Mouse (Mus musculus) lung, postnatal 0 days (tissue): Measurements from ENCODE around the gene H2afv. TPM values are rescaled to one million over a fixed set of nuclear protein-coding genes. Genes with fewer than 3 reads are reported as not detected.
A peak's percentile ranks its signal among the peaks of the same experiment; 100 is the strongest.

ENCODE experiments used
- ATAC-seq: fragments of 200-750 bp; cut with Nextera tagmentation; 2 replicates; pipeline ENCODE4 v1.8.0; 2017; ENCODE audit warnings: moderate library complexity
- DNase-seq: peaks from one replicate; pipeline ENCODE4 v3.0.0-alpha.2; 2016; ENCODE audit warnings: low spot score
- H3K27ac ChIP-seq: fragments of 300-500 bp; sonication (generic); 2 replicates; pipeline ENCODE4 v1.5.1; 2014; ENCODE audit warnings: antibody characterized with exemption, mild to moderate bottlenecking, low read length, mixed read lengths
- H3K27me3 ChIP-seq: fragments of 300-500 bp; sonication (generic); replicated peaks from 2 replicates; pipeline ENCODE4 v1.6.1; 2014; ENCODE audit warnings: low read length, mixed read lengths; ENCODE audit not compliant: insufficient read depth
- H3K36me3 ChIP-seq: fragments of 300-500 bp; sonication (generic); 2 replicates; pipeline ENCODE4 v1.6.1; 2014; ENCODE audit warnings: low read length, mixed read lengths; ENCODE audit not compliant: insufficient read depth
- H3K4me1 ChIP-seq: fragments of 300-500 bp; sonication (generic); 2 replicates; pipeline ENCODE4 v1.6.1; 2014; ENCODE audit warnings: antibody characterized with exemption, low read depth, low read length, mixed read lengths; ENCODE audit not compliant: insufficient read depth
- H3K4me2 ChIP-seq: fragments of 300-500 bp; sonication (generic); replicated peaks from 2 replicates; pipeline ENCODE4 v1.6.1; 2014; ENCODE audit warnings: low read depth, mild to moderate bottlenecking, low read length, moderate library complexity, mixed read lengths
- H3K4me3 ChIP-seq: fragments of 300-500 bp; sonication (generic); 2 replicates; pipeline ENCODE4 v1.5.1; 2014; ENCODE audit warnings: low read depth, low read length
- H3K9ac ChIP-seq: fragments of 300-500 bp; sonication (generic); replicated peaks from 2 replicates; pipeline ENCODE4 v1.6.1; 2014; ENCODE audit warnings: low read depth, mild to moderate bottlenecking
- H3K9me3 ChIP-seq: fragments of 300-500 bp; sonication (generic); 2 replicates; pipeline ENCODE4 v1.6.1; 2016; ENCODE audit warnings: low read length, mixed read lengths
- CTCF ChIP-seq: IDR thresholded peaks from 2 replicates; pipeline ENCODE4 v1.5.1; 2016; ENCODE audit warnings: antibody characterized with exemption, mild to moderate bottlenecking
- EP300 ChIP-seq: IDR thresholded peaks from 2 replicates; pipeline ENCODE4 v1.6.1; 2016; ENCODE audit warnings: antibody characterized with exemption, mild to moderate bottlenecking, control low read depth
- WGBS: fragments of 180-500 bp; shearing (Covaris S2); extraction: QIAGEN DNeasy Blood & Tissue Kit; methylation state at CpG from one replicate; pipeline ENCODE4 v1.1.7; 2014; 5-methylcytosine and 5-hydroxymethylcytosine counted together
- polyA plus RNA-seq: library from polyadenylated mRNA; unstranded; fragments of >200 nt; fragmentation: Nextera tagmentation; extraction: Ambion mirVana; gene quantifications from 2 replicates; pipeline ENCODE4 v1.2.1, GENCODE M21; 2015

H2afv gene
- polyA plus RNA-seq, 1 experiment from 2014 or later = 268 TPM

DNA sequence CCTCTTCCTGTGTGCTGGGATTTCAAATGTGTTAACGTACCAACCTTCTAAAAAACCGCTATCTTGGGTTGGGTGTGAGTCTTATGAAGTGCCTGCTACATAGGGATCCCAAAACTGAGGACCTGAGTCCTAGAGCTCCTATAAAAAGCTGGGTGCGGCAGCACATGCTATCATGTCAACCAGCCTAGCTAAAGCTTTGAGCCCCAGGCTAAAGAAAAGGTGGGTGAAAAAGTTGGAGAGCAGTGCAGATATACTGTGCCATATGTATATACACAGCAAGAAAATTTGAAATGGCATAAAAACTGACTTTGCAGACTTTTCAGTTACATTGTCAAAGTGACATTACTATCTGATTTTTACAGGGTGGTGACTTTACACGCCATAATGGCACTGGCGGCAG lies 25.5 kb downstream of the H2afv start:
- Histone ChIP-seq H3K4me3 (no peak overlapping the region), H3K27me3 (no peaks in the 10 kb centered on the region), H3K4me2 (no peak overlapping the region), H3K9me3 (no peaks in the 10 kb centered on the region), H3K9ac (no peak overlapping the region), H3K36me3 (peaks cover 21% of the 10 kb centered on the region; the same call in 1 of the 2 replicates), H3K4me1 (peaks cover 11% of the 10 kb centered on the region), H3K27ac (no peak overlapping the region)
- no peak for DNase-seq
- TF ChIP-seq CTCF = no peak
- TF ChIP-seq EP300 = no peak
- no peak for ATAC-seq
- WGBS = 72% methylated on average over 5 of the region's 5 CpGs

DNA sequence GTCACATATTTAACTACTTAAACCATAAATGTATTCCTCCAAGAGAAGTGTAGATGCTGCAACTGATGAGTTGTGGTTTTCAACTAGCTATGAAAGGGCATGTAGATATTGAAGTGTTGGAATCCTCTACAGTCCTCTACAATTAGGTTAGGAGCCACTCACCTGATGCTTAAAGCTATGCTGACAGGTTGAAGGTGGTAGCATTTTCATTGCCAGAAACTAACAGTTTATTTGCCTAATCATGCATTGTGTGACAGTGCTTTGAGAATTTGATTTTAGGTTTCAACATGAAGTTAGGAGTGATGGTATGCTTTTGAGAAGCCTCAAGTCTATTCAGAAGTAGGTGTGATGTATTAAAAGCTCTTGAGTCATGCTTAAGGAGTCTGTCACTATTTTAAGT lies 26.8 kb downstream of the H2afv start:
- peaks cover 21% of the 10 kb centered on the region; the same call in 1 of the 2 replicates for H3K36me3 ChIP-seq
- peak; percentile 11; the same call in 1 of the 2 replicates for TF ChIP-seq EP300
- no peak for TF ChIP-seq CTCF
- no peaks in the 10 kb centered on the region for H3K9me3 ChIP-seq
- H3K4me2 ChIP-seq = peak overlapping the region; percentile 81
- H3K27me3 ChIP-seq = no peaks in the 10 kb centered on the region
- H3K4me1 ChIP-seq = peaks cover 11% of the 10 kb centered on the region
- ATAC-seq = no peak
- 0 out of 2 replicates have a peak overlapping the region, but pooled peaks have one; percentile 99 for H3K27ac ChIP-seq
- H3K4me3 ChIP-seq = peak overlapping the region; percentile 68
- DNase-seq = no peak
- H3K9ac ChIP-seq = no peak overlapping the region

- no peak for ATAC-seq
These were observed 27.2 kb downstream of the H2afv start for GRCm38 (mm10) chr11:6417069-6417468.

GRCm38 (mm10) chr11:6416405-6417034 lies 27.7 kb downstream of the H2afv start:
- DNase-seq (peak; percentile 91), ATAC-seq (peak; percentile 58)
- Histone ChIP-seq H3K4me3 (peak overlapping the region; percentile 68), H3K27me3 (no peaks in the 10 kb centered on the region), H3K27ac (peak overlapping the region; percentile 99), H3K36me3 (peaks cover 21% of the 10 kb centered on the region; the same call in 1 of the 2 replicates), H3K4me1 (peaks cover 11% of the 10 kb centered on the region), H3K9me3 (no peaks in the 10 kb centered on the region), H3K4me2 (peak overlapping the region; percentile 81), H3K9ac (peak overlapping the region; percentile 88)
- no peak for TF ChIP-seq CTCF
- TF ChIP-seq EP300 = no peak
- WGBS = under 1% methylated on average over 30 of the region's 30 CpGs

More at GRCm38 (mm10) chr11:6417069-6417468, 27.2 kb downstream of the H2afv start:
- no peak for TF ChIP-seq EP300
- TF ChIP-seq CTCF = no peak
- Histone ChIP-seq H3K36me3 (peaks cover 21% of the 10 kb centered on the region; the same call in 1 of the 2 replicates), H3K9ac (peak overlapping the region; percentile 43; the same call in 1 of the 2 replicates), H3K4me2 (peak overlapping the region; percentile 81), H3K27ac (0 out of 2 replicates have a peak overlapping the region, but pooled peaks have one; percentile 99), H3K4me3 (peak overlapping the region; percentile 68), H3K4me1 (peaks cover 11% of the 10 kb centered on the region), H3K27me3 (no peaks in the 10 kb centered on the region), H3K9me3 (no peaks in the 10 kb centered on the region)
- no peak for DNase-seq
- 14% methylated on average over 2 of the region's 2 CpGs for WGBS

- TF ChIP-seq CTCF = 0 out of 2 replicates have a peak, but pooled peaks have one; percentile 2
- TF ChIP-seq EP300 = no peak
- peak overlapping the region; percentile 99 for H3K27ac ChIP-seq
- peak overlapping the region; percentile 88 for H3K9ac ChIP-seq
- no peaks in the 10 kb centered on the region for H3K9me3 ChIP-seq
- H3K4me3 ChIP-seq = peak overlapping the region; percentile 68
- H3K27me3 ChIP-seq = no peaks in the 10 kb centered on the region
- H3K36me3 ChIP-seq = peaks cover 18% of the 10 kb centered on the region; the same call in 1 of the 2 replicates
- WGBS = under 1% methylated on average over 56 of the region's 102 CpGs
- ATAC-seq = peak; percentile 94
- peak overlapping the region; percentile 81 for H3K4me2 ChIP-seq
- H3K4me1 ChIP-seq = peaks cover 11% of the 10 kb centered on the region
- DNase-seq = peak; percentile 96
These were observed 28.5 kb downstream of the H2afv start for GRCm38 (mm10) chr11:6415551-6416404.
